Mouse (Mus musculus) limb, embryonic 11.5 days (tissue): Measurements from ENCODE around the gene Cbx8. TPM values are rescaled to one million over a fixed set of nuclear protein-coding genes. Genes with fewer than 3 reads are reported as not detected.

Experiments
- ATAC-seq: fragments of 200-750 bp; cut with Nextera tagmentation; 2 replicates; pipeline ENCODE4 v1.8.0; 2017; ENCODE audit warnings: low read depth; ENCODE audit not compliant: insufficient number of reproducible peaks, low FRiP score, low TSS enrichment
- DNase-seq: peaks from one replicate; pipeline ENCODE4 v3.0.0-alpha.2; 2015; ENCODE audit warnings: low spot score
- H3K27ac ChIP-seq: fragments of 300-500 bp; sonication (generic); replicated peaks from 2 replicates; pipeline ENCODE4 v1.5.1; 2014; ENCODE audit warnings: low read depth, mild to moderate bottlenecking, low read length
- H3K27me3 ChIP-seq: fragments of 300-500 bp; sonication (generic); 2 replicates; pipeline ENCODE4 v1.6.1; 2014; ENCODE audit warnings: mild to moderate bottlenecking, low read length, mixed read lengths; ENCODE audit not compliant: control insufficient read depth, insufficient read depth
- H3K36me3 ChIP-seq: fragments of 300-500 bp; sonication (generic); 2 replicates; pipeline ENCODE4 v1.6.1; 2014; ENCODE audit warnings: mild to moderate bottlenecking, low read length, moderate library complexity, mixed read lengths; ENCODE audit not compliant: control insufficient read depth, insufficient read depth
- H3K4me1 ChIP-seq: fragments of 300-500 bp; sonication (generic); 2 replicates; pipeline ENCODE4 v1.6.1; 2014; ENCODE audit warnings: low read length, mixed read lengths; ENCODE audit not compliant: control insufficient read depth, insufficient read depth
- H3K4me2 ChIP-seq: fragments of 300-500 bp; sonication (generic); 2 replicates; pipeline ENCODE4 v1.6.1; 2014; ENCODE audit warnings: low read depth, mild to moderate bottlenecking, moderate library complexity; ENCODE audit not compliant: severe bottlenecking
- H3K4me3 ChIP-seq: fragments of 300-500 bp; sonication (generic); 2 replicates; pipeline ENCODE4 v1.5.1; 2014; ENCODE audit warnings: low read depth, low read length
- H3K9ac ChIP-seq: fragments of 300-500 bp; sonication (generic); 2 replicates; pipeline ENCODE4 v1.6.1; 2014; ENCODE audit warnings: mild to moderate bottlenecking, low read length
- H3K9me3 ChIP-seq: fragments of 300-500 bp; sonication (generic); 2 replicates; pipeline ENCODE4 v1.6.1; 2016; ENCODE audit warnings: low read length; ENCODE audit not compliant: control insufficient read depth
- WGBS: fragments of 180-500 bp; shearing (Covaris S2); extraction: QIAGEN DNeasy Blood & Tissue Kit; methylation state at CpG from one replicate; pipeline ENCODE4 v1.1.7; 2014; 5-methylcytosine and 5-hydroxymethylcytosine counted together
- polyA plus RNA-seq: library from polyadenylated mRNA; unstranded; fragments of >200 nt; fragmentation: Nextera tagmentation; extraction: Ambion mirVana; gene quantifications from 2 replicates; pipeline ENCODE4 v1.2.1, GENCODE M21; 2014

Cbx8 gene
- polyA plus RNA-seq, 1 experiment from 2014 or later = 13.4 TPM

DNA sequence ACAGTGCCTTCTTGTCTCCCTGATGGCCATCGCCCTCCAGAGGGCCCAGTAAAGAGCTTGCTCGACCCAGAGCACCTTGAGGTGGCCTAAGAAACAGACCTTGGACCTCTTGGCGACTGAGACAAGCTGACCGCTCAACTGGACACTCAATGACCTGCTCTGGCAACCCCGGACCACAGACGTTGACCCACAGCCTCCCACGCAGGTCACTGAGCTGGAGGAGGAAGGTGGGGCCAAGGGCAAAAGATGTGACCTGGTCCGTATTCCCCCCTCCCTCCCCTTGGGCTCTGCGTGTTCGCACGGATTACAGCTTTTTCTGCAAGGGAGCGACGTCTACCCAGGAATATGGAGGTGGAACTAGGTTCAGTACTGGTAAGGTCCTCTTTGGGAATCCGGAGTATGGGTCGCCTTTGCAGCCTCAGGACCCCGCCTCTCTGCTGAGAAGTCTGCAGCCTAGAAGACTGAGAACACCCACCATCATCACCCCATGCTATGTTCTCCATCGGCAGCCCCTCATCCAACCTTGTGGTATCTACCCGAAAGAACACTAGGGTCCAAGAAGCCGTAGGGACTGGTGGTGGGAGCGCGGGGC, 5.6 kb downstream of the Cbx8 start:
- 1% methylated on average over 21 of the region's 21 CpGs for WGBS
- no peak overlapping the region for H3K4me2 ChIP-seq
- H3K4me3 ChIP-seq = no peak overlapping the region
- H3K27ac ChIP-seq = no peak overlapping the region
- peaks cover 5% of the 10 kb centered on the region; the same call in 1 of the 2 replicates for H3K36me3 ChIP-seq
- DNase-seq (peak; percentile 33), ATAC-seq (no peak)
- no peaks in the 10 kb centered on the region for H3K9me3 ChIP-seq
- no peak overlapping the region for H3K9ac ChIP-seq
- peaks cover 47% of the 10 kb centered on the region for H3K4me1 ChIP-seq
- peaks cover 35% of the 10 kb centered on the region for H3K27me3 ChIP-seq

GRCm38 (mm10) chr11:119034635-119035034, 6.1 kb downstream of the Cbx8 start:
- Histone ChIP-seq H3K4me1 (peaks cover 43% of the 10 kb centered on the region), H3K27ac (no peak overlapping the region), H3K36me3 (peaks cover 6% of the 10 kb centered on the region; the same call in 1 of the 2 replicates), H3K9me3 (no peaks in the 10 kb centered on the region), H3K4me2 (peak overlapping the region; percentile 48), H3K9ac (no peak overlapping the region; the same call in 1 of the 2 replicates), H3K27me3 (peaks cover 35% of the 10 kb centered on the region), H3K4me3 (peak overlapping the region; percentile 14)
- 2% methylated on average over 19 of the region's 19 CpGs for WGBS
- ATAC-seq (no peak), DNase-seq (peak; percentile 37)

GRCm38 (mm10) chr11:119033874-119034558, 6.8 kb downstream of the Cbx8 start:
- peaks cover 32% of the 10 kb centered on the region for H3K27me3 ChIP-seq
- H3K4me1 ChIP-seq = peaks cover 37% of the 10 kb centered on the region
- ATAC-seq = peak; percentile 22; the same call in 1 of the 2 replicates

DNA sequence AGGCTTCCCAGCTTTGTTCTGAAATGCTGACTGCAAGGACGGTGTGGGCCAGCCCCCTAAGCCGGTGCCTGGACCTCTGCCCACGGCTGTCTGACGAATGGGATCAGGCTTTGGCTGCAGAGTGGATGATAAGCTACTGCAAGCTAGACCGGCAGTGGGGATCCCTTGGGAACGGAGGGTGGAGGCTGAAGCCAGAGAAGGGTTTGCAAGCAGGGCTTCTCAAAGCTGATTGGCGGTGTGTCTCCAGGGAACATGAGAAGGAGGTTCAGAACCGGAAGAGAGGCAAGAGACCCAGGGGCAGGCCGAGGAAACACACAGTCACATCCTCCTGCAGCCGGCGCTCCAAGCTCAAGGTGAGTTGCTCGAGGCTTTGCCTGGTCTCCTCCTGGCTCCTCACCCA, 14.6 kb downstream of the Cbx8 start:
- no peaks in the 10 kb centered on the region for H3K27me3 ChIP-seq
- peak overlapping the region; percentile 94; the same call in 1 of the 2 replicates for H3K4me2 ChIP-seq
- H3K4me1 ChIP-seq = peaks cover 29% of the 10 kb centered on the region
- H3K9me3 ChIP-seq = no peaks in the 10 kb centered on the region
- H3K36me3 ChIP-seq = peaks cover 29% of the 10 kb centered on the region
- no peak overlapping the region for H3K4me3 ChIP-seq
- DNase-seq (no peak), ATAC-seq (no peak)
- H3K27ac ChIP-seq = no peak overlapping the region
- 74% methylated on average over 12 of the region's 12 CpGs for WGBS
- H3K9ac ChIP-seq = no peak overlapping the region

More at GRCm38 (mm10) chr11:119033874-119034558, 6.8 kb downstream of the Cbx8 start:
- WGBS = 1% methylated on average over 26 of the region's 26 CpGs
- H3K36me3 ChIP-seq = peaks cover 10% of the 10 kb centered on the region
- H3K27ac ChIP-seq = no peak overlapping the region
- peak overlapping the region; percentile 5; the same call in 1 of the 2 replicates for H3K9ac ChIP-seq
- H3K4me3 ChIP-seq = peak overlapping the region; percentile 14
- DNase-seq = peak; percentile 90
- H3K9me3 ChIP-seq = no peaks in the 10 kb centered on the region
- peak overlapping the region; percentile 48 for H3K4me2 ChIP-seq

- peak overlapping the region; percentile 99 for H3K9ac ChIP-seq
- peak overlapping the region; percentile 95 for H3K27ac ChIP-seq
- WGBS = 6% methylated on average over 7 of the region's 7 CpGs
These were observed 16.5 kb downstream of the Cbx8 start for GRCm38 (mm10) chr11:119024260-119024659.

DNA sequence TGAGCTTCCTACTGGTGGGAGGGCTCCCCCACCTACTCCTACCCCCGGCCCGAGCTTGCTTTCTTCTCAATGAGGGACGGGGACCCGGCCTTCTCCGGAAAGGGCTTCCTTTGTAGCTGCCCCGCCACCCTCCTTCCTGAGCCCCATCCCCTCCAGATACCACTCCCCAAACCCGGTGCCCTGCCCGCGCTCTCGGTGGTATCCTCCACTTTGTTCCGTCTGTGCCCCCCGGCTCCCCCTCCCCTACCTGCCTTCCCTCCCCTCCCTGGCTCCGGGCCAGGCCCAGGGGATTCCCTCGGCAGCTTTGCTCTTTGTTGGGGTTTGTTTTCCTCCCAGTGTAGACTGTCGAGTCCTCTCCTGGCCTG, 17.2 kb downstream of the Cbx8 start:
- H3K4me1 ChIP-seq = peaks cover 29% of the 10 kb centered on the region
- peak overlapping the region; percentile 99 for H3K4me3 ChIP-seq
- no peaks in the 10 kb centered on the region for H3K9me3 ChIP-seq
- peak; percentile 26; the same call in 1 of the 2 replicates for ATAC-seq
- WGBS = 0% methylated on average over 15 of the region's 15 CpGs
- peaks cover 18% of the 10 kb centered on the region for H3K36me3 ChIP-seq
- peak; percentile 85 for DNase-seq
- peak overlapping the region; percentile 94 for H3K4me2 ChIP-seq
- peak overlapping the region; percentile 99 for H3K9ac ChIP-seq
- peak overlapping the region; percentile 95 for H3K27ac ChIP-seq
- no peaks in the 10 kb centered on the region for H3K27me3 ChIP-seq

More at GRCm38 (mm10) chr11:119024260-119024659, 16.5 kb downstream of the Cbx8 start:
- Histone ChIP-seq H3K4me3 (peak overlapping the region; percentile 99), H3K9me3 (no peaks in the 10 kb centered on the region), H3K4me2 (peak overlapping the region; percentile 94), H3K27me3 (no peaks in the 10 kb centered on the region), H3K36me3 (peaks cover 25% of the 10 kb centered on the region), H3K4me1 (peaks cover 29% of the 10 kb centered on the region)
- DNase-seq (no peak), ATAC-seq (no peak)

DNA sequence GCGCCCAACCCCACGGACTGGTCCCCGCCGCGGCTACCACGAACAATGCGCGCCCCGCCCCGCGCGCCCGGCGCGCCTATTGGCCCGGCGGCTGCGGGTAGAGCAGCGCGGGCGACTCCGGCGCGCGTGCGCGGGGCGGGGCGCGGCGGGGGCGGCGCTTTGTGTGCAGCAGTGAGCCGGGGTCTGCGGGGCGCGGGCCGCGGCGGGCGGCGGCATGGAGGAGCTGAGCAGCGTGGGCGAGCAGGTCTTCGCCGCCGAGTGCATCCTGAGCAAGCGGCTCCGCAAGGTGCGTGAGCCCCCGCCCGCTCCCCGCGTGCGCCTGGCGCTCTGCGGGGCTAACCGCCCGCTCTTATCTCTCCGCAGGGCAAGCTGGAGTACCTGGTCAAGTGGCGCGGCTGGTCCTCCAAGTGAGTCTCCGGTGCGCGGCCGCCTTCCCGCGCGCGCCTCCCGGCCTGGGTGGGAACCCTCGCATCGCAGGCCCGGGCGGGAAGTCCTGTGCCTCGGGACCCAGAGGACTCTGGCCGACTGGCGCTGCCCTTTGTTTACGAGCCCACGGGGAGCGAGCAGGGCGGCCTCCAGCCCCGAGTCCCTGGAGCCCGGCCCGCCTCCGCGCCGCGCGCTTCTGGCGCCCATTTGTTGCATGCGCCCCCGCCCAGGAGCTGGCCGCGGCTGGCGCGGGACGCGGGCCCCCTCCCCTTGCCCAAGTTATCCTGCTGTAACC, 17.7 kb downstream of the Cbx8 start, which contains the start of gene Cbx2:
TSS of gene Cbx2 (plus strand) at position 68 of the 721 bp plus-strand sequence.
- ATAC-seq = peak; percentile 92
- peak within 1 kb of the TSS; percentile 95 for H3K27ac ChIP-seq
- H3K4me1 ChIP-seq = peaks cover 29% of the 10 kb centered on the region
- H3K4me3 ChIP-seq = peak within 1 kb of the TSS; percentile 99
- no peaks in the 10 kb centered on the region for H3K9me3 ChIP-seq
- H3K27me3 ChIP-seq = no peaks in the 10 kb centered on the region
- peak; percentile 93 for DNase-seq
- H3K9ac ChIP-seq = peak within 1 kb of the TSS; percentile 99
- under 1% methylated on average over 75 of the region's 99 CpGs for WGBS
- peaks cover 13% of the 10 kb centered on the region for H3K36me3 ChIP-seq
- H3K4me2 ChIP-seq = peak within 1 kb of the TSS; percentile 94
